Mouse (Mus musculus): ENCODE measurements around the gene Rnf38. TPM values are rescaled to one million over a fixed set of nuclear protein-coding genes. Genes with fewer than 3 reads are reported as not detected.

The Rnf38 gene
- polyA plus RNA-seq, 1 experiment from 2014 or later = 5.6 TPM

DNA sequence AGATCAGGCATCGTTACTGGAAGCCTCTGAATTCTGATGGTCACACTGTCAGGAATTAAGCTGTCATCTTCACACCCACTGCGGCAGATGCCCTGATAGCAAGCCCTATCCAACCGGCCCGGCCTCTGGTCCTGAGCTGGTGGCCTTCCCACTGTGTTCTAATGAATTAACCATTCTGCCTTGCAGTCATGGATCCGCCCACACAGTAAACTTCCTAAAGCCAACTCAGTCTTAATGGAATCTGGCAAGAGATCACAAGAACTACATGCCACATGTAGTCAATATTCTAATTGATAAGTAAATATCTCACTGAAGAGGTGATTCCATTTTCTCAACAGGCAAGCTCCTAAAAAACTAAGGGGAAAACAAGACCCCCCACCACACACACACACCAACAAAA is 60.9 kb downstream of the Rnf38 start:
- no peaks in the 10 kb centered on the region for H3K36me3 ChIP-seq (replicated peaks; ENCODE audit: insufficient read depth, low read length)
- no peak for DNase-seq
- peaks cover 9% of the 10 kb centered on the region for H3K4me1 ChIP-seq (ENCODE audit: insufficient read depth)
- H3K9ac ChIP-seq (replicated peaks) = no peak overlapping the region
- H3K27ac ChIP-seq (ENCODE audit: low read depth) = no peak overlapping the region
- no peak overlapping the region for H3K4me2 ChIP-seq (ENCODE audit: low read depth, low read length)
- 56% methylated on average over 5 of the region's 5 CpGs for WGBS (ENCODE audit: insufficient replicate concordance)
- TF ChIP-seq CTCF (IDR thresholded peaks at IDR 0.05; ENCODE audit: low read depth) (no peak), EP300 (IDR thresholded peaks at IDR 0.05; ENCODE audit: low read depth) (no peak)
- no peaks in the 10 kb centered on the region for H3K27me3 ChIP-seq (ENCODE audit: insufficient read depth, low read length)
- no peak overlapping the region for H3K4me3 ChIP-seq (ENCODE audit: low read depth, low read length)
- H3K9me3 ChIP-seq (ENCODE audit: low read length) = no peaks in the 10 kb centered on the region
- ATAC-seq = no peak

DNA sequence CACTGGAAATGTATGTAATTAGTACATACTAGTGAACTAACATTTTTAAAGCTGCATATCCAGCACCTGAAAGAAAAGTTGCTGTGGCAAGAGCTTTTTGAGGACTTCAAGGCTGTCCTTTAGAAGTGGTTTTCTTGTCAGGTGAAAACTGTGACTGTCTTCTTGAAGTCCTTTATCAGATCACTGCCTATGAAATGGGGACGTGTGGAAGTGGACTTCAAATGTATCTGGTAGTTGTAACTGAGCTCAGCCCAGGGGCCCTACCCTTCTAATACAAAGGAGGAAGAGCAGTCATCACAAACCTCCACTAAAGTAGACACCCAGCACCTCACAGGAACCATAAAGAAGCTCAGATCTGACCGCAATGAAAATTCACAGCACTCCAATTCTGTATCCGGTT is 63.7 kb downstream of the Rnf38 start:
- Histone ChIP-seq H3K36me3 (replicated peaks; ENCODE audit: insufficient read depth, low read length) (no peaks in the 10 kb centered on the region), H3K4me1 (ENCODE audit: insufficient read depth) (peaks cover 21% of the 10 kb centered on the region), H3K4me2 (ENCODE audit: low read depth, low read length) (no peak overlapping the region), H3K9ac (replicated peaks) (no peak overlapping the region), H3K4me3 (ENCODE audit: low read depth, low read length) (no peak overlapping the region), H3K27me3 (ENCODE audit: insufficient read depth, low read length) (no peaks in the 10 kb centered on the region), H3K9me3 (ENCODE audit: low read length) (no peaks in the 10 kb centered on the region), H3K27ac (ENCODE audit: low read depth) (no peak overlapping the region)
- 66% methylated on average over 3 of the region's 3 CpGs for WGBS (ENCODE audit: insufficient replicate concordance)
- ATAC-seq = no peak
- no peak for TF ChIP-seq EP300 (IDR thresholded peaks at IDR 0.05; ENCODE audit: low read depth)
- no peak for TF ChIP-seq CTCF (IDR thresholded peaks at IDR 0.05; ENCODE audit: low read depth)
- DNase-seq = no peak

DNA sequence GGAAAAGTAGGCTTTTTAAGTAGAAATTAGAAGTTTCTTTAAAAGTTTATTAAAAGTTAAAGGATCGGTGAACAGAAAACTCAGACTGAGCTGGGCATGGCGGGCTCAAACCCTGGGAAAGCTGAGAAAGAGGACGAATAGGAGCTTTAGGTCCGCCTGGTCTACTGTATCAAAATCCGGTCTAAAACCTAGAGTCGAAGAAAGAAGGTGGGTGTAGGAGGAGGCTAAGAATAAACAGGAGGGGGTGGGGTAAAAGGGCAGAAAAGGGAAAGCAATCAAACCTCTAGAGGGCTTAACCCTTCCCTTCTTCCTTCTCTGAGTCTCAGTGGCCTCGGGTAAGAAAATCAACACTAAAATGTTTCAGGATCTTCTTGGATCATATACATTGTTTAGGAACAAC is 64.8 kb downstream of the Rnf38 start:
- H3K27me3 ChIP-seq (ENCODE audit: insufficient read depth, low read length) = no peaks in the 10 kb centered on the region
- peak overlapping the region; percentile 80 for H3K4me2 ChIP-seq (ENCODE audit: low read depth, low read length)
- H3K4me1 ChIP-seq (ENCODE audit: insufficient read depth) = peaks cover 25% of the 10 kb centered on the region
- H3K4me3 ChIP-seq (ENCODE audit: low read depth, low read length) = peak overlapping the region; percentile 58
- no peak for ATAC-seq
- H3K9ac ChIP-seq (replicated peaks) = peak overlapping the region; percentile 53
- 6% methylated on average over 7 of the region's 7 CpGs for WGBS (ENCODE audit: insufficient replicate concordance)
- H3K9me3 ChIP-seq (ENCODE audit: low read length) = no peaks in the 10 kb centered on the region
- no peak for TF ChIP-seq CTCF (IDR thresholded peaks at IDR 0.05; ENCODE audit: low read depth)
- TF ChIP-seq EP300 (IDR thresholded peaks at IDR 0.05; ENCODE audit: low read depth) = no peak
- DNase-seq = no peak
- H3K36me3 ChIP-seq (replicated peaks; ENCODE audit: insufficient read depth, low read length) = no peaks in the 10 kb centered on the region
- peak overlapping the region; percentile 83 for H3K27ac ChIP-seq (ENCODE audit: low read depth)

GRCm38 (mm10) chr4:44168231-44168647 is 65.3 kb downstream of the Rnf38 start:
- no peak for TF ChIP-seq EP300 (IDR thresholded peaks at IDR 0.05; ENCODE audit: low read depth)
- TF ChIP-seq CTCF (IDR thresholded peaks at IDR 0.05; ENCODE audit: low read depth) = no peak
- under 1% methylated on average over 15 of the region's 34 CpGs for WGBS (ENCODE audit: insufficient replicate concordance)
- H3K4me1 ChIP-seq (ENCODE audit: insufficient read depth) = peaks cover 27% of the 10 kb centered on the region
- peak; percentile 83 for ATAC-seq
- no peaks in the 10 kb centered on the region for H3K9me3 ChIP-seq (ENCODE audit: low read length)
- DNase-seq = peak; percentile 98
- no peaks in the 10 kb centered on the region for H3K36me3 ChIP-seq (replicated peaks; ENCODE audit: insufficient read depth, low read length)
- H3K27ac ChIP-seq (ENCODE audit: low read depth) = peak overlapping the region; percentile 83
- H3K4me2 ChIP-seq (ENCODE audit: low read depth, low read length) = peak overlapping the region; percentile 80
- peak overlapping the region; percentile 58 for H3K4me3 ChIP-seq (ENCODE audit: low read depth, low read length)
- no peaks in the 10 kb centered on the region for H3K27me3 ChIP-seq (ENCODE audit: insufficient read depth, low read length)
- H3K9ac ChIP-seq (replicated peaks) = peak overlapping the region; percentile 53

DNA sequence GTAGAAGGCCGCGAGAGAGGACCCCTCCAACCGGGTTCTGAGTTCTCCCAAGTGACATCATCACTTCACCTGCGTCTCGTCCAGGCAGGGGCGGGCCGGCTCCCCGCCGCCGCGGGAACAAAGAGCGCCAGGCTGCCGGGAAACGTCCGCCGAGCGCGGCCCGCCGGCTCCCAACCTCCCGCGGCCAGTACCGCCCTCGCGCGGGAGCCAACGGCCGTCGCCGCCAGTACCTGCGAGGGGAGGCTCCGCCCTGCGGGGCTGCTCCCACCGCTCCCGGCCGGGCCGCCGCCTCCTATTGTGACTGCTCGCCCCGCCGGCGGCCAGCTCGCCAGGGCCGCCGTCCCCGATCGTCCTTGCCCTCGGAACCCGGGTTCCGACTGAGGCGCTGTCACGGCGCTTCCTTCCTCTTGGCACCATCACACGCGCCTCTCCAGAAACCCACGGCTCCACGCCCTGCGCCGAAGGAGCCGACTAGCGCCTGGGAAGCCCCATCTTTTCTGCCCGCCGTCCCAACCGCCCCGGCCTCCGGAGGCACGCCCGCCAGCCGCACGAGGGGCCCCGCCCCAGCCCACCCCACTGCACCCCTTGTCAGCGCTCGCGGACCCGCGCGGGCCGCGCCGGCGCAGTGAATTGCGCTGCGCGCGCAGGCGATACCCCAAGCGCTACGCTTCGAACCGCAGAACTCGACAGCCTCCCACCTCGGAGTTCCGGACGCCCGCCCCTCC is 66.0 kb downstream of the Rnf38 start:
- peak; percentile 90 for ATAC-seq
- H3K4me2 ChIP-seq (ENCODE audit: low read depth, low read length) = peak overlapping the region; percentile 70
- peak overlapping the region; percentile 79 for H3K9ac ChIP-seq (replicated peaks)
- H3K4me3 ChIP-seq (ENCODE audit: low read depth, low read length) = peak overlapping the region; percentile 78
- DNase-seq = peak; percentile 89
- H3K4me1 ChIP-seq (ENCODE audit: insufficient read depth) = peaks cover 33% of the 10 kb centered on the region
- WGBS (ENCODE audit: insufficient replicate concordance) = under 1% methylated on average over 87 of the region's 95 CpGs
- no peaks in the 10 kb centered on the region for H3K36me3 ChIP-seq (replicated peaks; ENCODE audit: insufficient read depth, low read length)
- H3K27ac ChIP-seq (ENCODE audit: low read depth) = peak overlapping the region; percentile 96
- TF ChIP-seq EP300 (IDR thresholded peaks at IDR 0.05; ENCODE audit: low read depth) (no peak), CTCF (IDR thresholded peaks at IDR 0.05; ENCODE audit: low read depth) (peak; percentile 35; the same call in 1 of the 2 replicates)
- no peaks in the 10 kb centered on the region for H3K9me3 ChIP-seq (ENCODE audit: low read length)
- H3K27me3 ChIP-seq (ENCODE audit: insufficient read depth, low read length) = no peaks in the 10 kb centered on the region

- H3K27ac ChIP-seq (ENCODE audit: low read depth) = peak overlapping the region; percentile 96
- H3K4me1 ChIP-seq (ENCODE audit: insufficient read depth) = peaks cover 34% of the 10 kb centered on the region
- peak overlapping the region; percentile 79 for H3K9ac ChIP-seq (replicated peaks)
- H3K4me3 ChIP-seq (ENCODE audit: low read depth, low read length) = peak overlapping the region; percentile 78
- 2% methylated on average over 20 of the region's 20 CpGs for WGBS (ENCODE audit: insufficient replicate concordance)
- peak overlapping the region; percentile 70 for H3K4me2 ChIP-seq (ENCODE audit: low read depth, low read length)
- no peaks in the 10 kb centered on the region for H3K27me3 ChIP-seq (ENCODE audit: insufficient read depth, low read length)
- no peak for DNase-seq
- TF ChIP-seq EP300 (IDR thresholded peaks at IDR 0.05; ENCODE audit: low read depth) (no peak), CTCF (IDR thresholded peaks at IDR 0.05; ENCODE audit: low read depth) (no peak)
- no peak for ATAC-seq
- H3K36me3 ChIP-seq (replicated peaks; ENCODE audit: insufficient read depth, low read length) = no peaks in the 10 kb centered on the region
- no peaks in the 10 kb centered on the region for H3K9me3 ChIP-seq (ENCODE audit: low read length)
Observed at GRCm38 (mm10) chr4:44166702-44167396, 66.7 kb downstream of the Rnf38 start.

Measured in liver, postnatal 0 days (tissue).